Mouse (Mus musculus) left cerebral cortex, postnatal 10 days (tissue): Measurements from ENCODE around the gene Dmd. TPM values are rescaled to one million over a fixed set of nuclear protein-coding genes. Genes with fewer than 3 reads are reported as not detected.
A peak's percentile ranks its signal among the peaks of the same experiment; 100 is the strongest.

Source experiments
- DNase-seq, 2 experiments: peaks; one replicate each; pipeline ENCODE4 v3.0.0; 2021 to 2022; ENCODE audit warnings: low spot score in 2 of 2, mixed read lengths in 1 of 2; ENCODE audit errors: extremely low spot score in 1 of 2
- intact Hi-C: fragments of 180-260 bp; cut with DNase I; formaldehyde crosslinking; loops from one replicate; pipeline ENCODE4 v1.15.1; 2025
- total RNA-seq, 2 experiments: library from RNA; stranded (reverse); gene quantifications; 2 replicates each; pipeline ENCODE4 v1.2.3; 2021

Gene Dmd
- total RNA-seq, 2 experiments from 2014 or later: 62.1 to 63.9 TPM

DNA sequence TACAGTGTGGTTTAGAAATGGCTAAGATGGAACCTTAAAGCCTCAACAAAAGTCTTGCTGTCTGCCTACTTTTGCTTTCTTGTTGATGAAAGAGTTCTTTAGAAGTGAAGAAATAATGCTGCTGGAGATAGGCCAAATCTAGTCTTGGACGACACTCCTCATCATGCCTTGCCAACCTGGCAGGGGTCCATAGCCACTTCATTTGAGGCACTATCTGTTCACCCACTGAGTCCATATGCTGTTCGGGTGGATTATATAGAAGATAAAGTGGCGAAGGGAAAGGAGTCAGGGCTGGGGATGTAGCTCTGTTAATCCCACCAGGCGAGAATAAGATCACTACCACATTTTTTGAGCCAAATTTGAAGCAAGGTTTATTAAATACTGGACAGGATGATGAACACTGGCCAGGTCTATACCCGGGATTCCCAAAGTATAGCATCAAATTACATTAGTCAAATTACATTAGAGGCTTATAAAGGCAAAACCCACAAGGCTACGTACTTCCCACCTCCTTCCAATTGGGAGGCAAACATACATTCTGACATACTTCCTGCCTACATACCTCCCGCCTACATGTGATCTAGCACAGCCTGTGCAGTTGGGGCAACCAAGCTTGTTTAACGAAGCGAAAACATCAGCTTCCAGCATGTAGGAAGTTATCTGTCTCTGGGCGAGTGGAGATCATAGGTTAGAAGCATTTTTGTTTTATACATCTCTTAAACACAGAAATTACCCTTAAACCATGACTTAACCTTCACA, 1984.2 kb downstream of the Dmd start:
- DNase-seq: peak; percentile 31 to 38
- intact Hi-C loops: no loop called here

DNA sequence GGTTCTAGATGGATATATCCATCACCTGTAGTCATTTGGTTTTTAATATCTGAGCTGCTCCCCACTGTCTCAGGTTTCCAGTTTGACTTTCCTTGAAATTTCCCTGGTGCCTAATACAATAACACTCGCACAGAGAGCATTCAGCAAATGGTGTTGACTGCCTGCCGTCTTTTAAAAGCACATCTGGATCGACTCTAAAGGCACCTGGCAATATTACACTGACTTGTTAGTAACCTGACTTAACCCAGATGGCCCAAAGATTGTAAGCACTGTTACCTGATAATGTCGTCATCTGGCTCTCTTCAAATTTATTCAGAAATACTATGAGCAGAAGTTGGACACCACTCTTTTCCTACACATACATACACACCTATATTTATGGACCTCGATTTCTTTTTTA, 2011.9 kb downstream of the Dmd start:
- no peak for DNase-seq
- intact Hi-C loops: no loop called here

DNA sequence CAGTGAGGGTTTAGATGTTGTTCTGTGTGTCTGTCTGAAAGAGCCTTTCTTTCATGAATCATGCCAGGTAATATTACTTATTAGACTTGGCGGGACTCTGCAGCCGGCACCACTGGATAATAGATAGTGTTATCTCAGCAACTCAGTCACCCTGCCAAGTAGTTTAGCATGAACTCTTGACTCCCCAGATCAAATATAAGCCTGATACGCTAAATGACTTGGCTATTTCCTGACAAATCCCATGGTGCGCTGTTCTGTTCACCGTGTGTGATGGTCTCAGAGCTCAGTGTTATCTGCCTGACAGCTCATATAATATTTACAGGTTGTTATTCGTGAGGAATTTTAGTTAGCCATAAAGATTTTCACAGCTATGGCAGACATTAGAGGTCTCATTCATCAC, 2012.3 kb downstream of the Dmd start:
- intact Hi-C loops: no loop called here
- DNase-seq: no peak

DNA sequence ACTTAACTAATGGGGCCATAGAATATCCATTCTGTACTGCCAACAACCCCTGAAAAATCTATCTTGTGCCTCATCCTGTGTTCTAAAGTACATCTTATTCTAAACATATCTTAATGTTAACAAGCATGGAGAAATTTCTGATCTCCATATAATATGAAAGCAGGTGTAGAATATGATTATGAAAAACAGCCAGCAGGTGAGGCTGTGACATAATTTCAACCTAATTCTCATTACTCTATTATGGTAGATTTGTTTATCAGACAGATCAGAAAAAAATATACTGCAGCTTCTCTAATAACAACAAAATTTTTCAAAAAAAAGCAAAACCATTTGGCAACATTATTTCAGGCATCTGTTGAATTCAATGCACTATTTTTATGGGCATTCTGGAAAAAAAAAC, 2059.6 kb downstream of the Dmd start:
- no peak for DNase-seq
- intact Hi-C loops: no loop called here

DNA sequence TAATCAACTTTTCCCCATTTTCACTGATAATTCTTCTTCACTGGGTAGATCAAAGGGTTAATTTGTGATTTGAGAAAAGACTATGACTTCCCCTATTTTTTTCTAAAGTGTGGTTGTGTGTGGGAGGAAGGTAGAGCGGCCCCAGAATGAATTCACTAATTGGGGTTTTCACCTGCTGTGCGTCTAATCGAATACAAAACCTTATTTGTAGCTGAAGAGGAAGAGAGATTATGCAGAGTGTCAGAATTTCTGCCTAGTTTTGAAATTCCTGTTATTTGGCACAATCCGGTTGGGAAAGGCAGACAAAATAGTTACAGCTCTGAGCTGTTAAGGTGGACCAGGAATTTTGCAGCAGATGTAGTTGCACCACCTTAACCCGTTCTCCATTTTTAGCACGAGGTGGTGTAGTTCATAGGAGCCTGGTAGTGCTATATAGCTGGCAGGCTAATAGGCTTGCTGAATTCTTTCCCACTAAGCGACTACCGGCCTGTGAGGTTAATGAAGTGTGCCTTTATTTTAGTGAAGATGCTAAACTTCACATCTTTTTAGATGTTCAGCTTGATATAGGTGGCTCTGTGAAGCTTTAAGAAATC, 2092.9 kb downstream of the Dmd start:
- intact Hi-C loops: no loop called here
- DNase-seq: no peak

DNA sequence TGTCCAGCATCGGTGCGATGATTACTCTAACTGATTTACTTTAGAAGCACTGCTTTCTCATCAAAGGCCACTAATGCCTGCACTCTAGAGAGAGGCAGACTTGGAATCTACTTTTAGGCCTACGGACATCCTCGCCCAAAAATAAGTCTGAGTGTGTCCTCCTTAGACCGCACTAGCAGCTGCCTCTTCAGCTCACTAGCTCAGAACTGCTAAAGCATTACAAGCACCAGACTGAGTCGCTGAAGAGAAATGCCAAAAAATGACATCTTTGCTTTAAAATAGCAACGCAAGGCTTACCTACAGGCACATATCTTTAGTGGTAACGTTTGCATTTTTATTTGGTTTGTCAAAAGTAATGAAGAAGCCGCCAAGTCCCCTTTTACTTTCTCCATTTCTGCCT, 2098.0 kb downstream of the Dmd start:
- intact Hi-C loops: no loop called here
- DNase-seq: no peak

DNA sequence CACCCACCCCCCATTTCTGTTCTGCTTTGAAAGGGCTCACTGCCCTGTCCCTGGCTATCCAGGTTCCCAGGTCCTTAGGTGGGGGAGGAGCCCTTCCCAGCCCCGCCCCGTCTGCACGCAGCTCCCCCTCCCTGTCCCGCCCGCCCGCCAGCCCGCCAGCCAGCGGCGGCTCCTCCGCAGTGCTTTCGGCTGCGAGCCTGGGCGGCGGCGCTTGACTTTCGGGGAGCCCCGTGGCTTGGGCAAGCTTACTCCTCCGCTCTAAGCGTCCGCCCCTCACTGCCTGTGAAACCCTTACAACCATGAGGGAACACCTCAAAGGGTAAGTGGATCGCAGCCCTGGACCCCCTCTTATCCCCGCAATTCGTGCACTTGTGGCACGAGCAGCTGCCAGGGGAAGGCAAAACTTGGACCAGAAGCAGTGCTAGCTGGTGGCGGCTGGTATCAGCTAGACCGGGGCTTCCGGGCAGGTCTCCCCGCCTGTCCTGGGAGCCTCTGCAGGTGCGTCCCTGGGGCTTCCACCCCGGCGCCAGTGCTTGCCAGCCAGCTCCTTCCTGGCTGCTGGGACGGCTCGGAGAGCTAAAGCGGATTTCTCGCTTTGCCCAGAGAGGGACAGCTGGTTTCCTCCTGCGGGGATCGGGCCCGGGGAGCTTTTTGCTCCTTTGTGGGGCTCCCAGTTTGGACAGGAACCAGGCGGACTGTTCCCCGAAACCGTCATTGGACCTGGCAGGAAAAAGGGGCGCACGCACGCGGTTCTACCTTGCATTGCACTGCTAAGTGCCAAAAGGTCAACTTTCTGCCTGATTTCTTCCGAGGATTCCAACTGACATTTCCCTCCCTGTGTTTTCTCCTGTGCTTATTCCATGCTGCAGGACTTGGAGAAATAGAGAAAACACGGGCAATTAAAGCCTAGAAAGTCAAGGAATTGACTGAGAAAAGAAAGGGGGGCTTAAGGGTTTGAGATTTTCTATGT, 2099.8 kb downstream of the Dmd start:
- intact Hi-C loops: no loop called here
- DNase-seq: peak in 1 of 2 experiments; percentile 70

DNA sequence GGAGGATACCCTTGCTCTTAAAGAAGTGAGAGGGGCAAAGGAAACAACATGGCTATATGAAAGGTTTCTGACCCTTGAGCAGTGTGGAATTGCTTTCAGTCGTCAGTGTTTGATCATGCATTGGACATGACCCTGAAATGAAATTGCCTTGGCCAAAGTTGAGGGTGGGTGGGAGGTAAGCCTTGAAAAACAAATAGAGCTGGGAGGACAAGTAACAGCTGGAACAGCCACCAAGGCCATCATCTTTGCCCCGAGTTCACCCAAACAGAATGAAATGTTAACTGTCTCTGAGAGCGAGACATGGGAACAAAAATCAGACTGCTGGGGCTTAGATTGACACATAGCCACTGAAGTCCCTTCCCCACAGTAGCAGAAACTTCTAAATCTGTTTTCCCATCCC, 2100.9 kb downstream of the Dmd start:
- intact Hi-C loops: no loop called here
- no peak for DNase-seq

DNA sequence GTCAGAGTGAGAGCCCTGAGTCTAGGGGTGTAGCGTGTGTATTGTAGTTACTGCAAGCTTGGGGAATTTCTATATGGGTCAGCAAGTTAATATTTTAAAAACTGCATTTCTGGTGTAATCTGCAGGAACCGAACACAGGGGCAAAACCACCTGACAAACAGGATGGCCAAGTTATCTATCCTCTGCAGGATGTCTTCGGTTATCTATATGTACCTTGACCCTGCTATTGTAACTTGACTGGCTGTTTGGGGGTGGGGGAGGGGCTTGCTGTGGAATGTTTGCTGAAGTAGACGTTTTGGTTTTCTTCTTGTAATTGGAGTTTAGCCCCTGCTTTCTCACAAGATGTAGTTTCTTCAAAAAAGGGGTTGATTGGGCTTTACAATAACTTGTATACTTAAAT, 2124.9 kb downstream of the Dmd start:
- no peak for DNase-seq
- intact Hi-C loops: no loop called here

DNA sequence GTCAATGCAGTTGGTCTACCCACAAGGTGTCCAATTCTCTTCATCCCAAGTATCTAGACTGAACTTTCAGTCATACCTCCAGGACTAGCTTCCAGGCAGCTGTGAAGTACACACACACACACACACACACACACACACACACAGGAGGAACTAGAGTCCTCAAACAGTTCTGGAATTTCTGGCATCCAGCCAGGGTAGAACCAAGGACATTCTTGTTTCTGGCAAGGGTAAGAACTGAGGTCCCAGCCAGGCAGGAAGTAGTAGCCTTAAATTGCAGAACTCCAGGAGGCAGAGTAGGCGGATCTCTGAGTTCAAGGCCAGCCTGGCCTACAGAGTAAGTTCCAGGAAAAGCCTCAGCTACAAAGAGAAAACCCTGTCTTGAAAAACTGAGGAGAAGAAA, 2128.2 kb downstream of the Dmd start:
- intact Hi-C loops: no loop called here
- peak in 1 of 2 experiments; percentile 39 for DNase-seq

DNA sequence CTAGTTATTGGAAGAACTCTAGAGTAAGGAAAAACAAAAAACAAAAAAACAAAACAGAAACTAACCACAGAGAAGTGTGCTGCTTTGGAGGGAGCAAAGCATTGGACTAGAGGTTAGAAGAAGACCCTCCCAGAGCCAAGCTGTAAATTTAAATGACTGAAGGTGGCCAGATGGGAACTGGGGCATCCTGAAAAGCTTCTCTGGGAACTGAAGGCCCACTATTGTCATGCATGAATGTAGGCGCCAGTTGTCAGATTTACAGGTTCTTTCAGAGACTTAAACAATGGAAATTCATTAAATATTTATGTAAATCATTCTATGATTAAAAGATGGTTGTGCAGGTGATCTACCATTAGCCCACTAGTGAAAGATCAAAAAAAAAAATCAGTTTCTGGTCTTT, 2128.9 kb downstream of the Dmd start:
- intact Hi-C loops: no loop called here
- DNase-seq: no peak

DNA sequence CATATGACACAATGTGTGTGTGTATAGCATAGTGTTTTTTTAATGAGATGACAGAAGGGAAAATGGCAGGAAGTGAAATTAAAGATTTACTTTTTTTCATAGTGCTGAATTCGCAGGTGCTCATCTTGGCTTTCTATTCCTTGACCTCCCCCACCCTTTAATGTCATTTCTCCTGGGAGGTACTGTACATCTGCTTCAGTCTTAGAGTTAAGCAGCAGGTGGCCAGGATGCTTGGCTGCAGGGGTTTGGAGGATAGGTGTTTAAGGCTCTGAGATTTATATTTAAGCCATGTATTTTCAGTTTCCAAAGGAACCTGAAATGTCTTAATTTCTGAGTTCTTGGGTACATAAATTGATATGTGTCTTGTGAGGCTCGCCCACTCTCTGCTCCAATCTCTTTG, 2130.5 kb downstream of the Dmd start:
- intact Hi-C loops: no loop called here
- no peak for DNase-seq

DNA sequence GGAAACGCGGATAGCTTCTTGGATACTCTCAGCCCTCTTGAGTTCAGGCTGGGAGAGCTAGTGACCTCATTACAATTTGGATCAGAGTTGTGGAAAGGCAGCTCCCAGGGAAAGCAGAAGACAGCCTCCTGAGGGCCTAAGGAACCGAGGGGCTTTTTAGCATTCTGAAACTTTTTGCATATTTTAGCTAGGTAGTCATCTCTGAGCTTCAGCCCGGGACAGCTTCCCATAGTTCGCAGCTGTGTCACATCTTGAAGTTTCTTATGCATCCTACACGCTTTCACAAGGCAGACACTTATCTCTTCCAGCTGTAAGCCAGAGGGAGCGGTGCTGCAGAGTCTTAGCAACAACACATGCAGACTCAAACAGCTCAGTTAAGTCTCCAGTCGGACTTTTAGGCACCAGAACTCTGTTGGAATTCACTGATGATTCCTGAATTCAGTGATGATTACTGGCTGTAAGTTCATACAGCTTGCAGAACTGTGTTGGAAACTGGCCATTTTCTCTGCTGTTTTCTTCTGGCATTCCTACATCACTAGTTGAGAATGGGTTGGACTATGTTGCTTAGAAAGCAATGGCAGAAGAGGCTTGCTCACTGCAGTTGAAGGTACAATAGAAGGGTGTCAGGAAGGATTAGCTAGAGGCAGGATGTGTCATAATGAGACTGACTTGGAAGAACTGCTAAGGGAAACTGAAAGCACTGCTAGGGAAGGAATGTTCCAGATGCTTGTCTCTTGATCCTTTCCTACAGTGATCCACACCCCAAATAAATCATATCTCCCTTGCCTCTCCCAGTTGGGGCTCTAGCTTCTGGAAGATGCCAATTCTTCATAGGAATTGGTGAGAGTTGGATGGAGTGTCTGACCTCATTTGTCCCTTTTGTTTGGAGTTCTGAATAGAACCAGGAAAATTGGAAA, 2135.8 kb downstream of the Dmd start:
- DNase-seq: peak in 1 of 2 experiments; percentile 2
- intact Hi-C loops: no loop called here

DNA sequence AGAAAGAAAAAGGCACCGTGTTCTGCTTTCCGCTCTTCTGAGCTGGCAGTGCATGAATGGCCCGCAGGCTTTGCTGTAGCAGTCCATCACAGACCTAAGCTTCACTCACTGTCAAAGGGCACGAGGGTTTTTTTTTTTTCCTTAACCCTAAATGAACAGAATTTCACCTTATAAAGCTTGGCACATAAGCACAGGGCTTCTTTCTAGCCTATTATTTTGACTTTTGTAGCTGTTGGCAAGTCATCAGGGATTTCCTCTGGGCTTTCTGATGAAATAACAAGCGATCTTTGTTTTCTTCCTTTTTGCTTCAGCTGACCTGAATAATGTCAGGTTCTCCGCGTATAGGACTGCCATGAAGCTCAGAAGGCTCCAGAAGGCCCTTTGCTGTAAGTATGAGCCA, 2140.8 kb downstream of the Dmd start:
- no peak for DNase-seq
- intact Hi-C loops: no loop called here

DNA sequence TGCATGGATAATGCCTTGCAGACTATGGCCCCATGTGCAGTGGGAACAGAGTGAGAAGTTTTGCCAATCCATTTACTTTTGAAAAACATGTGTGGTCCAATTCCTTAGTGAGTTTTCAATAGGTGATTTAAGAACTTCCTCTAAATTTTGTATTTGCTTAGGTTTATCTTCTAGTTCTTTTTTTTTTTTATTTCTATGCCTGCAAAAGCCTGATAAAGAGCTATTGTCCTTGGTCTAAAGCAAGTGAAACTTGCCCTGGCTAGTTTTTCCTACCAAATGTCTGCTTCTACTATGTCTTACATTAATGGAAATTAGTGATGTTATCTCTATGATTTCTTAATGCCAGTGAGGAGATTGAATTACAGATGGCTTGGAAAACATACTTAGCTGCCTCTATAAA, 2144.7 kb downstream of the Dmd start:
- intact Hi-C loops: no loop called here
- no peak for DNase-seq

DNA sequence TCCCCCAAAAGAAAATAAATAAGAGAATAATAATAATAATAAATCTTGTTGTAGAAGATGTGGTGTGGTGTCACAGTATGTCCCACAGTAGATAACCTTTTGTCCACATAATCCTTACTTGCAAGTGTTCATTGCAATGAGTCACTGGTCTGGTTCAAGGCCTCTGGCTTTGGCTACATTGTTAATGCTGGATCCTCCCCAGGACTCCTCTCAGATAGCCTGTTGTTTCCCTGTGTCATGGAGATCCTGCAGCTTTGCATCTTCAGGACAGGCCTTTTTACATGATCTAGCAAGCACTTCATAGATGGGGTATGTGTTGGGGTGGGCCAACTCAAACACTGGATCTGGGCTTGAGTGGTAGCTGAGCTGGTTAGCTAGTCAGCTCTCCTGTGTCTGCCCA, 2150.0 kb downstream of the Dmd start:
- no peak for DNase-seq
- intact Hi-C loops: no loop called here

DNA sequence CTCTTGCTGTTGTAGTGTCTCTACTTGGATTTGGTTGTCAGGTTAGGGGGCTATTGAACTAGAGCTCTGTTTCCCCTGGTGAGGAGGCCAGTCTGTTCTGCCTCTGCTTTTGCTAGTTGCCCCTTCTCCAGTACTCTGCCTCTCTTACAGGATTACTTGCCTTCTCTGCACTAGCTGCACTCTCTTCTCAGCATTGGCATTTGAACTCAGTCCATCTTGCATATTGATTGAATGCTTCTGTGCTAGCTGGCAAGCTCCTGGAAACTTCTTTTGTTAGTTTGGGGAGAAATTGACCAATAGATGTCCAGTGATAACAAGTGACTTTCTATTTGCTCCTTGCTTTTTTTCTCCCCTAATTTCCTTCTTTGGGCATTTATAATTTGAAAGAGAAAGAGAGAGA, 2163.7 kb downstream of the Dmd start:
- intact Hi-C loops: no loop called here
- no peak for DNase-seq

DNA sequence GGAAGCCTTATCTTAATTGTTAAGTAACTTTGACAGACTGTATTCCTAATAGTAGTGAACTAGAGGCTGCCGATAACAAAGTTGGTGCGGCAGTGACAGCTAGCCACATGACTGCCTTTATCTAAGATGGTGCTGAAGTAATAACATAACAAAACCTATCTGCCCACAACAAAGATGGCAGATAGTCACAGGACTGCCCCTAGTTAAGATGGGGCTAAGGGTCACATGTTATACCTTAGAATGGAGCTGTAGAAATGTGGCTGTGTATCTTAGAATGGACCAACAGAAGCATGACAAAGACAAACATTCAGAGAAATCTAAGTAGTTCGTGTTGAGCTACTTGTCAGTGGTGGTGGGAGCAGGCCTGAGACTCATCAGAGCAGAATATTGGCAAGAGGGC, 2184.0 kb downstream of the Dmd start:
- intact Hi-C loops: no loop called here
- no peak for DNase-seq

DNA sequence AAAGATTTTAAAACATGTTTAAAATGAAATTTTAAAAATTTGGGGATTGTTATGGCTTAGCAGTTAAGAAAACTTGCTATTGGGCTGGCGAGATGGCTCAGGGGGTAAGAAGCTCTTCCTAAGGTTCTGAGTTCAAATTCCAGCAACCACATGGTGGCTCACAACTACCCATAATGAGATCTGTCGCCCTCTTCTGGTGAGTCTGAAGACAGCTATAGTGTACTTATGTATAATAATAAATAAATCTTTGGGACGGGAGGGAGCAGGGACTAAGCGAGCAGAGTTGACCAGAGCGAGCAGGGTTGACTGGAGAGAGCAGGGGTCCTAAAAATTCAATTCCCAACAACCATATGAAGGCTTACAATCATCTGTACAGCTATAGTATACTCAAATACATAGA, 2188.6 kb downstream of the Dmd start:
- intact Hi-C loops: no loop called here
- no peak for DNase-seq
